Mouse (Mus musculus) stomach, postnatal 0 days (tissue): Measurements from ENCODE around the gene Clrn3.

Source experiments
- CTCF ChIP-seq: IDR thresholded peaks from 2 replicates; pipeline ENCODE4 v1.5.1; 2016; ENCODE audit warnings: antibody characterized with exemption, low read depth, mild to moderate bottlenecking, moderate library complexity
- EP300 ChIP-seq: optimal IDR thresholded peaks from 2 replicates; pipeline ENCODE3; 2016; ENCODE audit warnings: antibody characterized with exemption

GRCm38 (mm10) chr7:135508602-135509001 lies 19.9 kb downstream of the Clrn3 start:
- TF ChIP-seq EP300 (no peak), CTCF (no peak)
